Mouse (Mus musculus): ENCODE results near the gene 9430038I01Rik. TPM values are rescaled to one million over a fixed set of nuclear protein-coding genes. Genes with fewer than 3 reads are reported as not detected.

Gene 9430038I01Rik
- polyA plus RNA-seq, 1 experiment = 11.9 TPM

- TF ChIP-seq CTCF (IDR thresholded peaks at IDR 0.05; ENCODE audit: low read depth, low read length) = no peak
- no peak for TF ChIP-seq EP300 (IDR thresholded peaks at IDR 0.05; ENCODE audit: insufficient read depth, low read depth, low read length)
- TF ChIP-seq POLR2A (IDR thresholded peaks at IDR 0.05; ENCODE audit: insufficient read depth, low read length) = no peak
- H3K9ac ChIP-seq (ENCODE audit: low read depth, poor library complexity, severe bottlenecking) = no peak overlapping the region
- no peak overlapping the region for H3K4me3 ChIP-seq (ENCODE audit: low read depth, low read length)
- no peaks in the 10 kb centered on the region for H3K9me3 ChIP-seq (replicated peaks; ENCODE audit: control insufficient read depth, insufficient read depth, low read length, poor library complexity, severe bottlenecking)
- no peaks in the 10 kb centered on the region for H3K36me3 ChIP-seq (ENCODE audit: control insufficient read depth, insufficient read depth, low read length, poor library complexity, severe bottlenecking)
- no peaks in the 10 kb centered on the region for H3K4me1 ChIP-seq (ENCODE audit: control insufficient read depth, insufficient read depth, low read length)
- no peak overlapping the region for H3K27ac ChIP-seq (ENCODE audit: insufficient read depth, low read length)
- no peaks in the 10 kb centered on the region for H3K27me3 ChIP-seq (ENCODE audit: control insufficient read depth, insufficient read depth, low read length, poor library complexity, severe bottlenecking)
Measured at GRCm38 (mm10) chr7:137374996-137375395, 35.6 kb downstream of the 9430038I01Rik start.

DNA sequence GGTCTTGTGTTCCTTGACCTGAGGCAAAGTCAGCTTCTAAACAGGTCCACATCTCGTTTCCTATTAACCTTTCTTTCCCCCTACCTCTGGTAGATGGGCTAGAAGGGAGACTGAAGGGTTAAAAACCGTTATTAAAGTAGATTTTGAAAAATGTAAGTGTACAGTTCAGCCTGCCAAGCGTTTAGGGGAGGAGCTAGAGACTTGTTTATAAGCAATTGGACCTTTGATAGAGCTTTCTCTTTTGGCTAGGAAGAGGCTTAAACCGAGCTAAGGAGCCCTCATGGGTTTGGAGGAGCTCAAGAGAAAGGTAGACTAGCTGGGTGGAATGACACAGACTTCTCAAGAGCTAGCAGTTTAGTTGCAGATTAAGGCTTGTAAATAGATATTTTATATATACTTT is 38.8 kb downstream of the 9430038I01Rik start:
- no peak overlapping the region for H3K9ac ChIP-seq (ENCODE audit: low read depth, poor library complexity, severe bottlenecking)
- no peaks in the 10 kb centered on the region for H3K36me3 ChIP-seq (ENCODE audit: control insufficient read depth, insufficient read depth, low read length, poor library complexity, severe bottlenecking)
- H3K27me3 ChIP-seq (ENCODE audit: control insufficient read depth, insufficient read depth, low read length, poor library complexity, severe bottlenecking) = no peaks in the 10 kb centered on the region
- no peaks in the 10 kb centered on the region for H3K4me1 ChIP-seq (ENCODE audit: control insufficient read depth, insufficient read depth, low read length)
- H3K4me3 ChIP-seq (ENCODE audit: low read depth, low read length) = no peak overlapping the region
- no peak for TF ChIP-seq CTCF (IDR thresholded peaks at IDR 0.05; ENCODE audit: low read depth, low read length)
- TF ChIP-seq EP300 (IDR thresholded peaks at IDR 0.05; ENCODE audit: insufficient read depth, low read depth, low read length) = no peak
- no peak for TF ChIP-seq POLR2A (IDR thresholded peaks at IDR 0.05; ENCODE audit: insufficient read depth, low read length)
- no peaks in the 10 kb centered on the region for H3K9me3 ChIP-seq (replicated peaks; ENCODE audit: control insufficient read depth, insufficient read depth, low read length, poor library complexity, severe bottlenecking)
- no peak overlapping the region for H3K27ac ChIP-seq (ENCODE audit: insufficient read depth, low read length)

DNA sequence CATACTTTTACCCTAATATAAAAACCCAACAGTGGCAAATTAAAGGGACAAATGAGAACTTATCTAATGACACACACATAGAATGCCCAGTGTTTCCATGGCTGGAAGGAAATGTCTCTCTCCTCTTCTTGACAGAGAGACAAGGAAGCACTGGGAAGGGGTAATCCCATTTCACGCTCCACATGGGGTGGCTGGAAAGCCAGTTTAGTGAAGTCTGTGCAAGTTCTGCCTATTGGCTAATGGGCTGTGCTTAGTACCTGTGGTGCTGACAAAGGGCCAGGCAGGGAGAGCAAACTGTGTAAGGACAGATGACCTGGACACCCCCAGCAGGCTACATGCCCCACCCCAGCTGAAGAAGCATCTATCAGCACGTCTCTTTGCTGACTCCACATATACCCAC is 40.4 kb downstream of the 9430038I01Rik start:
- Histone ChIP-seq H3K27ac (ENCODE audit: insufficient read depth, low read length) (no peak overlapping the region), H3K27me3 (ENCODE audit: control insufficient read depth, insufficient read depth, low read length, poor library complexity, severe bottlenecking) (no peaks in the 10 kb centered on the region), H3K36me3 (ENCODE audit: control insufficient read depth, insufficient read depth, low read length, poor library complexity, severe bottlenecking) (no peaks in the 10 kb centered on the region), H3K4me3 (ENCODE audit: low read depth, low read length) (no peak overlapping the region), H3K9ac (ENCODE audit: low read depth, poor library complexity, severe bottlenecking) (no peak overlapping the region), H3K9me3 (replicated peaks; ENCODE audit: control insufficient read depth, insufficient read depth, low read length, poor library complexity, severe bottlenecking) (no peaks in the 10 kb centered on the region), H3K4me1 (ENCODE audit: control insufficient read depth, insufficient read depth, low read length) (no peaks in the 10 kb centered on the region)
- TF ChIP-seq POLR2A (IDR thresholded peaks at IDR 0.05; ENCODE audit: insufficient read depth, low read length) (no peak), EP300 (IDR thresholded peaks at IDR 0.05; ENCODE audit: insufficient read depth, low read depth, low read length) (no peak), CTCF (IDR thresholded peaks at IDR 0.05; ENCODE audit: low read depth, low read length) (no peak)

DNA sequence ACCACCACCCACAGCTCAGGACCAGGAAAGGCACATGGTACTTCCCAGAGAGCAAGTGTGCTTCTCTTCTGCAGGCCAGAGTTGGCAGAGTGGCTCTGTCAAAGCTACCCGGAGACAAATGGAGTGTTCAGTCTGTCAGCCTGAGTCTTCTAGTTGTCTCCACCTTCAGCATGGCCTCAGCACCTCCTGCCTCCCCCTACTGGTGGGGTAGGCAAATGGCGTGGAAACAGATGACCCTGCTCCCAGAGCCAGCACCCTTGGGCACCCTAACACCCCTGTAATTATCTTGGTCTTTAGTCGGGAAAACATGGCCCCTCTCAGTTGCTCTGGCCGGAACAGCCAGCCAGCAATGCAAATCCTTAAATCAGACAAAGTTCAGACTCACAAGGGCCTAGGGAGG is 43.8 kb downstream of the 9430038I01Rik start:
- H3K27me3 ChIP-seq (ENCODE audit: control insufficient read depth, insufficient read depth, low read length, poor library complexity, severe bottlenecking) = no peaks in the 10 kb centered on the region
- H3K4me3 ChIP-seq (ENCODE audit: low read depth, low read length) = no peak overlapping the region
- H3K27ac ChIP-seq (ENCODE audit: insufficient read depth, low read length) = no peak overlapping the region
- no peaks in the 10 kb centered on the region for H3K36me3 ChIP-seq (ENCODE audit: control insufficient read depth, insufficient read depth, low read length, poor library complexity, severe bottlenecking)
- H3K9me3 ChIP-seq (replicated peaks; ENCODE audit: control insufficient read depth, insufficient read depth, low read length, poor library complexity, severe bottlenecking) = no peaks in the 10 kb centered on the region
- H3K4me1 ChIP-seq (ENCODE audit: control insufficient read depth, insufficient read depth, low read length) = no peaks in the 10 kb centered on the region
- TF ChIP-seq POLR2A (IDR thresholded peaks at IDR 0.05; ENCODE audit: insufficient read depth, low read length) (no peak), CTCF (IDR thresholded peaks at IDR 0.05; ENCODE audit: low read depth, low read length) (no peak), EP300 (IDR thresholded peaks at IDR 0.05; ENCODE audit: insufficient read depth, low read depth, low read length) (no peak)
- H3K9ac ChIP-seq (ENCODE audit: low read depth, poor library complexity, severe bottlenecking) = no peak overlapping the region

GRCm38 (mm10) chr7:137365056-137365455 is 45.5 kb downstream of the 9430038I01Rik start:
- Histone ChIP-seq H3K4me1 (ENCODE audit: control insufficient read depth, insufficient read depth, low read length) (no peaks in the 10 kb centered on the region), H3K4me3 (ENCODE audit: low read depth, low read length) (no peak overlapping the region), H3K27me3 (ENCODE audit: control insufficient read depth, insufficient read depth, low read length, poor library complexity, severe bottlenecking) (no peaks in the 10 kb centered on the region), H3K9me3 (replicated peaks; ENCODE audit: control insufficient read depth, insufficient read depth, low read length, poor library complexity, severe bottlenecking) (no peaks in the 10 kb centered on the region), H3K27ac (ENCODE audit: insufficient read depth, low read length) (no peak overlapping the region), H3K36me3 (ENCODE audit: control insufficient read depth, insufficient read depth, low read length, poor library complexity, severe bottlenecking) (no peaks in the 10 kb centered on the region), H3K9ac (ENCODE audit: low read depth, poor library complexity, severe bottlenecking) (no peak overlapping the region)
- TF ChIP-seq POLR2A (IDR thresholded peaks at IDR 0.05; ENCODE audit: insufficient read depth, low read length) (no peak), EP300 (IDR thresholded peaks at IDR 0.05; ENCODE audit: insufficient read depth, low read depth, low read length) (no peak), CTCF (IDR thresholded peaks at IDR 0.05; ENCODE audit: low read depth, low read length) (no peak)

DNA sequence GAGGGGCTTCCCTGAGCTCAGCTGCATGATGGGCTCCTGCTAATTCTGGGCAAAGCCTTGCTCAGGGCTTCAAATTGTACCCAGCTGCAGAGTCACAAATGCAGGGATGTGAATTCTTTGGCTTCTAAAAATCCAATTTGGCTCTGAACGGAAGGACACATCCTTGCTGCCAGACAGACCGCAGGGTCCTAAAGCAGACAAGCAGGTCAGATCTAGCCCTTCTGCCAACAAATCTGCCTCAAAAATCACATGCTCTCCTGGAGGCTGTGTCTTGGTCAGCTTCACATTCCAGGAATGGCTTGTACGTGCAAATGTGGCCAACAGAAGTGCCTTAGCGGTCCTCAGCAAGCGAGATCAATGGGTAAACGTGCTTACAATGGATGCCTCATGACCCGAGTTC is 46.0 kb downstream of the 9430038I01Rik start:
- Histone ChIP-seq H3K4me3 (ENCODE audit: low read depth, low read length) (no peak overlapping the region), H3K27me3 (ENCODE audit: control insufficient read depth, insufficient read depth, low read length, poor library complexity, severe bottlenecking) (no peaks in the 10 kb centered on the region), H3K9ac (ENCODE audit: low read depth, poor library complexity, severe bottlenecking) (no peak overlapping the region), H3K36me3 (ENCODE audit: control insufficient read depth, insufficient read depth, low read length, poor library complexity, severe bottlenecking) (no peaks in the 10 kb centered on the region), H3K27ac (ENCODE audit: insufficient read depth, low read length) (no peak overlapping the region), H3K9me3 (replicated peaks; ENCODE audit: control insufficient read depth, insufficient read depth, low read length, poor library complexity, severe bottlenecking) (no peaks in the 10 kb centered on the region), H3K4me1 (ENCODE audit: control insufficient read depth, insufficient read depth, low read length) (no peaks in the 10 kb centered on the region)
- TF ChIP-seq POLR2A (IDR thresholded peaks at IDR 0.05; ENCODE audit: insufficient read depth, low read length) (no peak), EP300 (IDR thresholded peaks at IDR 0.05; ENCODE audit: insufficient read depth, low read depth, low read length) (no peak), CTCF (IDR thresholded peaks at IDR 0.05; ENCODE audit: low read depth, low read length) (no peak)

Data from ES-Bruce4 (cell line).